Mouse (Mus musculus): ENCODE data around the gene Whamm.

Gene Whamm

DNA sequence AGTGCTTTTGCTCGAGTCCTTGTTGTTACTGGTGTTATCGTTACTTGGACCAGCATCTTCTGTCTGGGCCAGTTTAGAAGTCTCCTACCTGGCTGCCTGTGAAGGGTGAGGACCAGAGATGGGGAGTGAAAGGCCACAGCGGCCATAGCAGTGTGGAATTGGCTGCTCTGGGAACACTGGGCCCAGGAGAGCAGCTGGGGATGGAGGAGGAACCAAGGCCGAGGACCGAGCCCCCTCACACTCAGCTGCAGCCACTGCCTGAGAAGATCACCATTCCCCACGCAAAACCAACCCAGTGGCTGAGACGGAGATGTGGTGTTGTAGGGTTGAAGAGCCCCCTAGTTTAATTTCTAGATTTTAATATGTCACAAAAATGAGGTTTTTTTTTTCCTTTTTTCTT is 6.3 kb upstream of the Whamm start:
- no peak for DNase-seq

DNA sequence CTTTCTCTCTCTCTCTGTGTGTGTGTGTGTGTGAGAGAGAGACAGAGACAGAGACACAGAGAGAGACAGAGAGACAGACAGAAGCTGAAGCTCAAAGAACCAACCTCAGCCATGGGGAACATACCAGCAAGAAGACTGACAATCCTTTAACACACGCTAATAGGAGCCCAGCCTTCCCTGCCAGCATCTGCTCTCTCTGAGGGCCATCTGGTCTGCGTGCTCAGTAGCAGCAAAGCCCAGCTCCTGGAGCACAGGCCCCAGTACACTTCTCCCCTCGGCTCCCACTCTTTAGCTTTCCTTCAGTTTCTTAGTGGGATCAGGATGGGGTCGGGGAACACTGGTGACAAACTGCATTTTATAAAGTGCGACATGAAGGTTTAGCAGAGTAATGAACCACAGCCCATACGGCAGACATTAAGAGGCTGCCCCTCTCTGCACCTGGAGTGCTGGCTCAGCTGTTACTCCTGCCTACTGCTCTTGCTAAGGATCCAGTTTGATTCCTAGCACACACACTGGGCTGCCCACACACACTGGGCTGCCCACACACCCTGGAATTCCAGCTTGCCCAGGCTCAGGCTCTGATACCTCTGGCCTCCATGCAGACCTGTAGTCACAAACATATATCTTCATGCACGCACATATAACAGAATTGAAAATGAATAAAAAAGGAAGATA is 5.5 kb upstream of the Whamm start:
- DNase-seq = no peak

- DNase-seq = no peak
Observed at GRCm38 (mm10) chr7:81566332-81566731, 4.7 kb upstream of the Whamm start.

- DNase-seq = no peak
Observed at GRCm38 (mm10) chr7:81566892-81567291, 4.2 kb upstream of the Whamm start, which contains the start of gene Fsd2. Gene Fsd2 (minus strand): TSS chr7:81566944.

DNA sequence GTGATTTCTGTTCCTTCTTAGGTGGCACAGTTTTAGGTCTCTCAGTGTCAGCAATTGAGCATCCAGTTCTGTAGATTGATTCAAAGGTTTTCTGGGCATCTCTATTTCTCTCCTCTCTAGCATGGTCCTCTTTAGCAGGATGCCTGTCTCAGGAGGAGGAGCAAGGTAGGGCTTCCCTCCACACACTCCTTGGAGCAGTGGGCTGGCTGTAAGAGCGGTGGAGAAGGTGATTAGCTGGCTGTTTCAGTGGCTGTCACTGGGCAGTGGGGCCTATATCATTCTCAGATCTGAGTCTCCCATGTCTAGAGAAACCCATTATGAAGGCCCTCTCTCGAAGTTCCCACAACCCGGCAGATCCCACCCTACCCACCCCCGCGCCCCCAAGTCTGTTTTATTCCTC is 3.7 kb upstream of the Whamm start:
- no peak for DNase-seq

- DNase-seq = no peak
Observed at GRCm38 (mm10) chr7:81569851-81570250, 1.2 kb upstream of the Whamm start.

- DNase-seq = no peak
Observed at GRCm38 (mm10) chr7:81570271-81570670, 795 bp upstream of the Whamm start.

DNA sequence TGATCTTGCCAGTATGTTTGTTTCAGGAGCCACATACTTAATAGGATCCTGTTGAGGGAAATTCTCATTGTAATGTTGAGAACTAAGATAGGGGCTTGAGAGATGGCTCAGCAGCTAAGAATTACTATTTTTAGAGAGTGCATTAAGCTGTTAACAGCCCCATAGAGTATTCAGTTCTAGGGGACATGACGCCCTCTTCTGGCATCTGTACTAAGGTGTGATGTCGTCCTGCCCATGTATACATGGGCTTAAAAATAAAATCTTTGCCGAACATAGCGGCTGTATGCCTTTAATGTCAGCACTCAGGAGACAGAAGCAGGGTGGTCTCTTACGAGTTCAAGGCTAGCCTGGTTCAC is 336 bp upstream of the Whamm start:
- DNase-seq = no peak

GRCm38 (mm10) chr7:81571941-81572441 is 925 bp downstream of the Whamm start:
- DNase-seq = peak; percentile 34

- no peak for DNase-seq
Observed at GRCm38 (mm10) chr7:81572610-81573268, 1.7 kb downstream of the Whamm start.

DNA sequence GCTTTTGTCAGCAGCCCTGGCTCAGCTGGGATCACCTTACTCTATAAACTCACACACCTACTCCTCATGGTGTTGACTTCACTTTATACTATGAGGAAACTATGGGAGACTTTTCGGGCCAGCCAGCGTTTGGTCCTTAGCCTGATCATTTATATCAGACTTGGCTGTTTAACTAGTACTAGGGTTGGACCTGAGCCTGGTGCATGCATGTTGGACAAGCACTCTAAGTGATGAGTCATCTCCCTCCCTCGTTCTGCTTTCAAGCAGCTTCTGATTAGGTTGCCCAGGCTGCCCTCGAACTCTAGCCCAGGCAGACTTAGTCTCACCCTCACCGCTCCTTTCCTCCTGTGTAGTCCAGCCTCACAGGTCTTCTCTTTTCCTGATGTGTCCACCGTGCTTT is 2.3 kb downstream of the Whamm start:
- DNase-seq = no peak

DNA sequence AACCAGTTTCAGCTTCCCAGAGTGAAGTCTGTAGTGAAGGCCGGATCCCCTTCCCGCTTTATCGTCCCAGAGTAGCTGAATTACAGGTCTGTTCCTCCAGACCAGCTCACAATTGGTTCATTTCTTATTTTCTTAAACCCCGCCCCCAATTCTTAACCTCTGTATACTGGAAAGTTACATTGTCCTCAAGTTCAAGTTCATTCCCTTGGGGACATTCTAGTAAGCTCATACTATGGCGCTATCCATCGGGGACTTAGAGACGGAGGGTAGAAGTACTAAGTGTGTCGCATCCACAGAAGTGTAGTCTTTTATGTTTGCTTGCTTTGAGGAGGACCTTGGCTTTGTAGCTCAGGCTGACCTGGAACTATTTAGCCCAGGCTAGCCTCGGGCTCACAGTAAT is 2.8 kb downstream of the Whamm start:
- DNase-seq = no peak

- DNase-seq = no peak
Observed at GRCm38 (mm10) chr7:81575606-81576005, 4.5 kb downstream of the Whamm start.

DNA sequence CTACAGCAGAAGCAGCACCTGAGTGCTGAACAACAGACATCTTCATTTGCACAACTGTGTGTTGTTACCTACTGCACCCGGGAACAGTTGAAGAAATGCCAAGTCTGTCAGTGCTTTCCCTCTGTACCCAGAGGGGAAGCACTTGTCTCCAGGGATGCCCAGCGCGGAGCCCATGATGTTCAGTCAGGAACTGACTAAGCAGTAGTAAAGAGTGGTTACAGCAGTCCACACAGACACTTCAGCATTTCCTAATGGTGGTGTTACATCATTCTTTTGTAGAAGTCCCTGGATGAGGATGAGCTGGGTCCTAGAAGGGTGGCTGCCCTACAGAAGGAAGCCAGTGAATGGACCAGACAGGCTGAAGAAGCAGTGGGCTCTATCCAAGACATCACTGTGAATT is 6.8 kb downstream of the Whamm start:
- DNase-seq = no peak

GRCm38 (mm10) chr7:81578413-81578812 is 7.3 kb downstream of the Whamm start:
- no peak for DNase-seq

- no peak for DNase-seq
Observed at GRCm38 (mm10) chr7:81579312-81579711, 8.2 kb downstream of the Whamm start.

GRCm38 (mm10) chr7:81583512-81583911 is 12.4 kb downstream of the Whamm start:
- DNase-seq = no peak

DNA sequence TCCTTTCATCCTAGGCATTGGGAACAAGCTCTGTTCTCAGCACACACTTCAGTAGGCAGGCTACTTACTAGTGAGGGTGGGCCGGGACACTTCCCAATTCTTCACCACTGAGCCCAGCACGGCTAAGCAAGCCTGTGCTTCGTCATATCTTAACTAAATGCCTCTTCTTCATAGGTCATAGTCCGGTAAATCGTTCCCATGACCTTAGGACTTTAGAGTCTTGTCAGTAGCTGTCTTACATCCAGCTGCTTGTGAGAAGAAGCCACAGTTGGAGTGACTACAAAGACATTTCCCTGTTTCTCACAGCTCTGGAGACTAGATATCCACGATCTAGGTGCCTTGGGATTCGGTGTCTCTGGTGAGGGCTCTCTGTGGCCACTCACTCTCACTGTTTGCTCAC is 14.3 kb downstream of the Whamm start:
- no peak for DNase-seq

DNA sequence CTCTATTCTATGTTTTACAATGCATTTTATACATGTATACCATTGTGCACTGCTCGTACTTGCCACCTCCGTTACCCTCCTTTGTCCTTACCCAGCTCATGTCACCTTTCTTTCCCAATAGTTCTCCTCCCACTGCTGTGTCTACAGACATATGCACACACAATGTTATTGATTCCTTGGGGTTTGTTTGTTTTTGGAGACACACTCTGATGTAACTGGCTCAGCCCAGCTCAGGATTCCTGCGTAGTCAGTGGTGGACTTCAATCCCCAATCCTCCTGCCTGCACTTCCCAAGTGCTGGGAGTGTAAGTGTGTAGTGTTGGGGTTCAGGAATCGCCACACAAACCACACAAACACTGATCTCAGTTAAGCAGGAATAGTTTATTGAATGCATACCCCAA is 16.2 kb downstream of the Whamm start:
- no peak for DNase-seq

DNA sequence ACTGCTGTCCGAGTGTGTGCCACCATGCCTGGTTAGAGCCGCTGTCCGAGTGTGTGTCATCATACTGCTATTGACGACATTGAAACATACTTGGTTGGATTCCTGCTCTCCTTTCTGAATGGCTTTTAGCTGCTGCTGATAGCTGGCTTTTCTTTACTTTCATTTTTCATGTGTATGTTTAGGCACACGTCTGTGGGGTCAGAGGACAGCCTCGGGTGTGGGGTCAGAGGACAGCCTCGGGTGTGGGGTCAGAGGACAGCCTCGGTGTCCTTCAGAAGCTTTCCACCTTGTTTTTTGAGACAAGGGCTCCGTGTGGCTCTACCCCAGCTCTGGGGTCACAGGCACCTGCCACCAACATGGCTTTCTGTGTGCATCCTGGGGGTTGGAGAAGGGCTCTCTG is 21.6 kb downstream of the Whamm start:
- DNase-seq = no peak

- DNase-seq = no peak
Observed at GRCm38 (mm10) chr7:81593387-81593786, 22.3 kb downstream of the Whamm start.

GRCm38 (mm10) chr7:81595056-81595455 is 24.0 kb downstream of the Whamm start:
- DNase-seq = no peak

GRCm38 (mm10) chr7:81596086-81596485 is 25.0 kb downstream of the Whamm start:
- DNase-seq = no peak

DNA sequence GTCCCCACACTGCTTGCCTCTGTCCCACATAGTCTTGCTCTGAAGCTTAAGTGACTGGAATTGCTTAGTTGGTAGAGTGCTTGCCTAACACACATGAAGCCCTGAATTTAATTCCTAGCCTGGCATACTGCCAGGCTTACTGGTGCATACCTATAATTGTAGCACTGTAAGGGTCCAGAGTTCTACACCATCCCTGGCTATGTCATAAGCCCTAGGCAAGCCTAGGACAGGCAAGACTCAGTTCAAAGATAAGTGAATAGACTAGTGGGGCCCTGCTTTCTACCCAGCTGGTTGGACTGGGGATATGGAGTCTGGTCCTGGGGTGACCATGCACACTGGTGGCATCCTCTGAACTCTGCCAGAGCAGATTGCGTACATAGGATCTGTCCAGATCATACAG is 26.6 kb downstream of the Whamm start:
- DNase-seq = no peak
